Mouse (Mus musculus) limb, embryonic 15.5 days (tissue): ENCODE results near the gene Olfr508. TPM values are rescaled to one million over a fixed set of nuclear protein-coding genes. Genes with fewer than 3 reads are reported as not detected.

Source experiments
- polyA plus RNA-seq: library from polyadenylated mRNA; unstranded; fragments of >200 nt; fragmentation: Nextera tagmentation; extraction: Ambion mirVana; gene quantifications from 2 replicates; pipeline ENCODE4 v1.2.1, GENCODE M21; 2015

The Olfr508 gene
- polyA plus RNA-seq, 1 experiment from 2014 or later = not detected

Other genes with a start within 250 kb of the Olfr508 start
- not detected in 2 replicates for gene Olfr495, start 236.8 kb upstream of the Olfr508 start, polyA plus RNA-seq
- not detected in 2 replicates for gene Olfr497, start 209.6 kb upstream of the Olfr508 start, polyA plus RNA-seq
- gene Olfr498, start 164.7 kb upstream of the Olfr508 start, polyA plus RNA-seq = not detected in 2 replicates
- not detected in 2 replicates for gene Olfr502, start 104.9 kb upstream of the Olfr508 start, polyA plus RNA-seq
- gene Olfr503, start 85.5 kb upstream of the Olfr508 start, polyA plus RNA-seq = not detected in 2 replicates
- gene Olfr504, start 64.2 kb upstream of the Olfr508 start, polyA plus RNA-seq = not detected in 2 replicates
- gene Olfr506, start 19.2 kb upstream of the Olfr508 start, polyA plus RNA-seq = not detected in 2 replicates
- gene Olfr507, start 8.2 kb upstream of the Olfr508 start, polyA plus RNA-seq = not detected in 2 replicates
- gene Olfr509, start 21.9 kb downstream of the Olfr508 start, polyA plus RNA-seq = not detected in 2 replicates
- not detected in 2 replicates for gene Olfr510, start 36.4 kb downstream of the Olfr508 start, polyA plus RNA-seq
- not detected in 2 replicates for gene Olfr512, start 83.3 kb downstream of the Olfr508 start, polyA plus RNA-seq
- not detected in 2 replicates for gene Olfr513, start 121.0 kb downstream of the Olfr508 start, polyA plus RNA-seq
- gene Olfr514, start 196.0 kb downstream of the Olfr508 start, polyA plus RNA-seq = not detected in 2 replicates
- not detected in 2 replicates for gene Olfr516, start 220.5 kb downstream of the Olfr508 start, polyA plus RNA-seq
- not detected in 2 replicates for gene Olfr517, start 242.4 kb downstream of the Olfr508 start, polyA plus RNA-seq